Mouse (Mus musculus) limb, embryonic 15.5 days (tissue): ENCODE measurements around the gene Uri1. TPM values are rescaled to one million over a fixed set of nuclear protein-coding genes. Genes with fewer than 3 reads are reported as not detected.

Experiments
- ATAC-seq: fragments of 200-750 bp; cut with Nextera tagmentation; 2 replicates; pipeline ENCODE4 v1.8.0; 2017; ENCODE audit warnings: low read depth, moderate TSS enrichment; ENCODE audit not compliant: insufficient number of reproducible peaks, low FRiP score, low TSS enrichment
- H3K27ac ChIP-seq: fragments of 300-500 bp; sonication (generic); 2 replicates; pipeline ENCODE4 v1.5.1; 2015; ENCODE audit warnings: moderate library complexity, mild to moderate bottlenecking, inconsistent platforms
- H3K27me3 ChIP-seq: fragments of 300-500 bp; sonication (generic); 2 replicates; pipeline ENCODE4 v1.6.1; 2015; ENCODE audit warnings: inconsistent platforms
- H3K36me3 ChIP-seq: fragments of 300-500 bp; sonication (generic); 2 replicates; pipeline ENCODE4 v1.6.1; 2015; ENCODE audit warnings: inconsistent platforms
- H3K4me1 ChIP-seq: fragments of 300-500 bp; sonication (generic); 2 replicates; pipeline ENCODE4 v1.6.1; 2015; ENCODE audit warnings: inconsistent platforms
- H3K4me2 ChIP-seq: fragments of 300-500 bp; sonication (generic); 2 replicates; pipeline ENCODE4 v1.6.1; 2015; ENCODE audit warnings: mild to moderate bottlenecking, inconsistent platforms
- H3K4me3 ChIP-seq: fragments of 300-500 bp; sonication (generic); 2 replicates; pipeline ENCODE4 v1.5.1; 2015; ENCODE audit warnings: mild to moderate bottlenecking, inconsistent platforms
- H3K9ac ChIP-seq: fragments of 300-500 bp; sonication (generic); 2 replicates; pipeline ENCODE4 v1.6.1; 2015; ENCODE audit warnings: inconsistent platforms
- H3K9me3 ChIP-seq: fragments of 300-500 bp; sonication (generic); 2 replicates; pipeline ENCODE4 v1.6.1; 2016; ENCODE audit warnings: inconsistent platforms
- WGBS: fragments of 180-500 bp; shearing (Covaris S2); methylation state at CpG from one replicate; pipeline ENCODE4 v1.1.7; 2015; 5-methylcytosine and 5-hydroxymethylcytosine counted together
- polyA plus RNA-seq: library from polyadenylated mRNA; unstranded; fragments of >200 nt; fragmentation: Nextera tagmentation; extraction: Ambion mirVana; gene quantifications from 2 replicates; pipeline ENCODE4 v1.2.1, GENCODE M21; 2015

Uri1 gene
- polyA plus RNA-seq, 1 experiment from 2014 or later: 35.7 TPM

GRCm38 (mm10) chr7:37951841-37952240 is 71.5 kb downstream of the Uri1 start:
- Histone ChIP-seq H3K27me3 (no peaks in the 10 kb centered on the region), H3K27ac (no peak overlapping the region), H3K9me3 (no peaks in the 10 kb centered on the region), H3K4me2 (no peak overlapping the region), H3K9ac (no peak overlapping the region), H3K4me3 (no peak overlapping the region), H3K36me3 (peaks cover 9% of the 10 kb centered on the region), H3K4me1 (no peaks in the 10 kb centered on the region)
- no peak for ATAC-seq
- WGBS: 81% methylated on average over 9 of the region's 9 CpGs

GRCm38 (mm10) chr7:37936459-37936858 is 86.9 kb downstream of the Uri1 start:
- no peaks in the 10 kb centered on the region for H3K9me3 ChIP-seq
- H3K27me3 ChIP-seq: no peaks in the 10 kb centered on the region
- no peak overlapping the region for H3K4me3 ChIP-seq
- no peak overlapping the region for H3K4me2 ChIP-seq
- 76% methylated on average over 8 of the region's 8 CpGs for WGBS
- no peak for ATAC-seq
- H3K9ac ChIP-seq: no peak overlapping the region
- H3K36me3 ChIP-seq: peaks cover 6% of the 10 kb centered on the region; the same call in 1 of the 2 replicates
- H3K4me1 ChIP-seq: 0 out of 2 replicates have a peak, but pooled peaks cover 6% of the 10 kb centered on the region
- H3K27ac ChIP-seq: no peak overlapping the region

DNA sequence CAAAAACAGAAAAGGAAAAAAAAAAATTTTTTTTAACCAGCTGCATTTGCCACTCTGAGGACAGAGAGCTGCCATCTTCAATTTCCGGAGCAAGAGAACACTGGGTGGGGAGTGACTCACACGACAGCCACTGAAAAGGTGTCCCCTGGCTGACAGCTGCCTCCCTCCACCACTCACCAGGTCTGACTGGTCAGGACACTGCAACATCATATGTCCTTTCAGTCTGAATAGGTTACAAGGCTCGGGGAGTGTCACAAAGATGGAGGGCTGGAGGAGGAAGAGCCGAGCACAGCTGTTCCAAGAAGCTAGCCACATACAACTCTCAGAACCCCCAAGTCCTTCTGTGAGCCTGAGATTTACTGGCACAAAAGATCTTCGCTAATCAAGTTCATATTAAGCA is 87.6 kb downstream of the Uri1 start:
- H3K4me2 ChIP-seq: no peak overlapping the region
- no peaks in the 10 kb centered on the region for H3K27me3 ChIP-seq
- H3K9ac ChIP-seq: no peak overlapping the region
- no peaks in the 10 kb centered on the region for H3K9me3 ChIP-seq
- H3K36me3 ChIP-seq: peaks cover 6% of the 10 kb centered on the region; the same call in 1 of the 2 replicates
- no peak overlapping the region for H3K4me3 ChIP-seq
- H3K27ac ChIP-seq: no peak overlapping the region
- H3K4me1 ChIP-seq: 0 out of 2 replicates have a peak, but pooled peaks cover 8% of the 10 kb centered on the region
- 62% methylated on average over 5 of the region's 5 CpGs for WGBS
- no peak for ATAC-seq

DNA sequence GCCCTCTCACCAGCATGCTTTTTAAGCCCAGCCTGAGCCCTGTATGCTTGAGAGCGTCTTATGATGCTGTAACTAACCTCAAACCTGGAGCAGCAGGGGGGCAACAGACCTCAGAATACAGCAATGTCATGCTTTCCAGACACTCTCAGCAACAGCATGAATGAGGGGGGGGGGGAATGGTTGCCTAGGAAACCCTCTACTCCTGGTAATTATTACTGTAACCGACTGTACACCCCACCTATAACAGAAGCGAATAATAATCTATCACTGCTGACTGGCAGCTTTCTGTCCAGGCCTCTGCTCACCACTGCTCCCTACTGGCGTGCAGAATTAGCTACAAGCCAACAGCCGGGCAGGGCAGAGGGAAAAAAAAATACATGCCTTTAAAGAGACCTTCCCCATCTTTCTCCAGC is 88.6 kb downstream of the Uri1 start:
- Histone ChIP-seq H3K4me2 (no peak overlapping the region), H3K9ac (no peak overlapping the region), H3K4me1 (peaks cover 10% of the 10 kb centered on the region; the same call in 1 of the 2 replicates), H3K36me3 (no peaks in the 10 kb centered on the region), H3K27ac (no peak overlapping the region), H3K27me3 (no peaks in the 10 kb centered on the region), H3K4me3 (no peak overlapping the region), H3K9me3 (no peaks in the 10 kb centered on the region)
- ATAC-seq: no peak
- 20% methylated on average over 5 of the region's 5 CpGs for WGBS

GRCm38 (mm10) chr7:37933754-37934308 is 89.5 kb downstream of the Uri1 start:
- H3K4me2 ChIP-seq: no peak overlapping the region
- no peaks in the 10 kb centered on the region for H3K27me3 ChIP-seq
- ATAC-seq: no peak
- WGBS: 49% methylated on average over 9 of the region's 9 CpGs
- H3K9me3 ChIP-seq: no peaks in the 10 kb centered on the region
- H3K4me1 ChIP-seq: peaks cover 10% of the 10 kb centered on the region; the same call in 1 of the 2 replicates
- no peak overlapping the region for H3K27ac ChIP-seq
- no peak overlapping the region for H3K9ac ChIP-seq
- no peaks in the 10 kb centered on the region for H3K36me3 ChIP-seq
- no peak overlapping the region for H3K4me3 ChIP-seq

DNA sequence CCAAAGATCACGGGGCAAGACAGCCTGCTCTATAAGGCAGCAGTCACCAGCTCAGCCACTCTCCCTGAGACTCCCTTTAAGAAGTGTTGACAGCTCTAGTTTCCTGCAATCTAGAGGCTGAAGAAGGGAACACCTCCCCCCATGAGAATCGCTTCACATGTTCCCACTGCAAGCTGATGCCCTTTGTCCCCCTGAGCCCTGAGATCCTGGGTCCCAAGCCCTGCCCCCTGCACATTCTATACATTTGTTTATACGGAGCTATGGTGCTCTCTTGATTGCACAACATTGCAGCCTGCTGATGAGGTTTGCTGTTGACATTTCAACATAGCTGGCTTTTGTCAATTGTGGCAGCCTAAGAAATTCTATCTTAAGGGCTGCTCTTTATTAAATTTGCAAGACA is 91.7 kb downstream of the Uri1 start:
- Histone ChIP-seq H3K27me3 (no peaks in the 10 kb centered on the region), H3K9me3 (no peaks in the 10 kb centered on the region), H3K4me1 (peaks cover 10% of the 10 kb centered on the region; the same call in 1 of the 2 replicates), H3K9ac (no peak overlapping the region), H3K4me2 (no peak overlapping the region), H3K4me3 (no peak overlapping the region), H3K27ac (no peak overlapping the region), H3K36me3 (no peaks in the 10 kb centered on the region)
- no peak for ATAC-seq
- 37% methylated on average over 3 of the region's 3 CpGs for WGBS

DNA sequence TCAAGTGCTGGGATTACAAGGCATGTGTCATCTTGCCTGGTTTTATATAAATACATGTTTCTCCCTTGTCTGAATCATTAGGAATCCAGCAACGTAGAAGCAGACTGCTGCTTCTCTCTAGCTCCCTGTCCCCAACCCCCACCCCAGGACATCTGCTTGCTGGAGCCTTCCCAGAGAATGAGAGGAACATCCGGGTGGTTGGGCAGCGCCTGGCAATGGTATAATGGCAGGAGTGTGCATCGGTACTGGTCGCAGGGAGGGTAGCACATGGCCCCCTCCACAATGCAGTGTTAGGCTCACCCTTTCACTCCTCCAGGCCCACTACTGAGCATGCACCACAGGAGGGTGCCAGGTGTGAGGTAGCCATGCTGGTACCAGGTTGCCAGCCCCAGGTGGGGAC is 93.6 kb downstream of the Uri1 start:
- Histone ChIP-seq H3K4me2 (no peak overlapping the region), H3K4me1 (peaks cover 10% of the 10 kb centered on the region; the same call in 1 of the 2 replicates), H3K9ac (no peak overlapping the region), H3K4me3 (no peak overlapping the region), H3K9me3 (no peaks in the 10 kb centered on the region), H3K36me3 (no peaks in the 10 kb centered on the region), H3K27me3 (no peaks in the 10 kb centered on the region), H3K27ac (no peak overlapping the region)
- ATAC-seq: no peak
- WGBS: 56% methylated on average over 5 of the region's 5 CpGs

GRCm38 (mm10) chr7:37922999-37923398 is 100.4 kb downstream of the Uri1 start:
- no peaks in the 10 kb centered on the region for H3K9me3 ChIP-seq
- no peaks in the 10 kb centered on the region for H3K27me3 ChIP-seq
- no peak overlapping the region for H3K27ac ChIP-seq
- H3K36me3 ChIP-seq: no peaks in the 10 kb centered on the region
- H3K4me2 ChIP-seq: no peak overlapping the region
- ATAC-seq: no peak
- no peak overlapping the region for H3K9ac ChIP-seq
- WGBS: 73% methylated on average over 4 of the region's 4 CpGs
- no peaks in the 10 kb centered on the region for H3K4me1 ChIP-seq
- H3K4me3 ChIP-seq: no peak overlapping the region

DNA sequence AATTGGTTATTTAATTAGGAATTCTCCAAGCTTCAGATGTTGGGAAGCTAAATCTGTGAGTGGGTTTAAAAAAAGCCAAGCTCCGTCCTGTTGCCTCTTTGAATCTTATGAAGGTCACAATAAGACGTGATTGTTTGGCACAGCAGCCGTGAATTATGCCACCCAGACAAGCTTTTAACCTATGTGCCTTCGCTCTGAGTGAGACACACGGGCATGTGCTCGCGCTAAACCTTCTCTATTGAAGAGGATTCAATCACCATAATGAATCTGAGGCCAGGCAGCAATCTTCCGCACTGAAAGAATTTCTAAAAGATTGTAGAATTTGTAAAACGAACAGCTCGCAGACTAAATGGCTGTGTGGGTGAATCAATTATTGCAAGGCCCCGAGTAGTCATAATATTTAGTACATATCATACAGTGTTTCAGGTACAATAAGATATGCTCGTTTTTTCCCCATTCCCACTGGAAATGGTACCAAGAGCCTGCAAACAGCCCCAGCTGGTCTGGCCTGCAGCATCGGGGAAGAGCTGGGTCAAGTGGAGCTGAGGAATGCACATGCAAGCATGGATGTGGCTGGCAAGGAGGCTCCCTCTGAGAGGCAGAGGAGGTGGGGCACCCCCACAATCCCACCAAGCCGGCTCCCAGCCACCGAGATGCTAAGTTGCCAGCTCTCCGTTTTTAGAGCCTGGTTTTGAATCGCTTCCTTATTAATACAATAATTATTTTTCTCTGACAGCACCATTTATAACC is 101.5 kb downstream of the Uri1 start:
- H3K27me3 ChIP-seq: no peaks in the 10 kb centered on the region
- 80% methylated on average over 17 of the region's 17 CpGs for WGBS

GRCm38 (mm10) chr7:37918926-37919325 is 104.4 kb downstream of the Uri1 start:
- no peak for ATAC-seq
- H3K36me3 ChIP-seq: no peaks in the 10 kb centered on the region
- 53% methylated on average over 10 of the region's 10 CpGs for WGBS

More for the DNA sequence above, 101.5 kb downstream of the Uri1 start:
- Histone ChIP-seq H3K9ac (no peak overlapping the region), H3K4me3 (no peak overlapping the region), H3K9me3 (no peaks in the 10 kb centered on the region), H3K27ac (no peak overlapping the region), H3K4me2 (no peak overlapping the region), H3K4me1 (no peaks in the 10 kb centered on the region; the same call in 1 of the 2 replicates), H3K36me3 (no peaks in the 10 kb centered on the region)
- no peak for ATAC-seq

DNA sequence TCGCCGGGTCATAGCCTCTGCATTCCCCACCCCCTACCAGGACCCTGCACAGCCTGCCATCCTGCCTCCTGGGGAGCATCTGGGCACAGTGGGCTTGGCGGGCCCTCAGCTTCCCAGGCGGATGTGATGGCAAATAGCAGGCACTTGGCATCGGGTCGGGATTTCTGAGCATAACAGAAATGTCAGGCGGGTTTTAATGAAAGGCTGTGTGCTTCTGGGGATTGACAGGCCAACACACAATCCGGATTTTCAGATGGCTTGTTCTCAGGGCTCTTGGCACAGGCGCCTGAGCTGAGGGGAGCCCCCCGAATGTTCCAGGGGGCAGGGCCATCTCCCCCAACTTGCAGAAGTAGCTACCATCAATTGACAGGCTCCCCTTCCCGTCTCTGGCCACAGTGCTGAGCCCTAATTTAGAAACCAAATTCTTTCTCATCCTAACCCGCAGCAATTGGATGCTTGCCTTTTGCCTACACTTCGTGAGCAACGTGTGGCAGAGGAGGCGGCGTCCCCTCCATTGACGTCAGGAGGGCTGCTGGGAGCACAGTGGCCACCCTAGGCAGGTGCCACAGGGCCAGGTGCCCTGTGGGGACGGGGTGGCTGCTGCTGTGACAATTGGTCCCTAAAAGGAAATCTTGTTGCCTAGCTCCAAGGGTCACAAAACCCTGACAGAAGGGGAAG is 106.5 kb downstream of the Uri1 start:
- H3K4me3 ChIP-seq: no peak overlapping the region
- H3K4me2 ChIP-seq: no peak overlapping the region
- no peaks in the 10 kb centered on the region for H3K27me3 ChIP-seq
- no peak overlapping the region for H3K9ac ChIP-seq
- H3K27ac ChIP-seq: no peak overlapping the region
- H3K4me1 ChIP-seq: peaks cover 2% of the 10 kb centered on the region; the same call in 1 of the 2 replicates
- ATAC-seq: no peak
- no peaks in the 10 kb centered on the region for H3K36me3 ChIP-seq
- 55% methylated on average over 18 of the region's 18 CpGs for WGBS
- H3K9me3 ChIP-seq: no peaks in the 10 kb centered on the region

More at GRCm38 (mm10) chr7:37918926-37919325, 104.4 kb downstream of the Uri1 start:
- Histone ChIP-seq H3K4me1 (no peaks in the 10 kb centered on the region; the same call in 1 of the 2 replicates), H3K4me2 (no peak overlapping the region), H3K9me3 (no peaks in the 10 kb centered on the region), H3K4me3 (no peak overlapping the region), H3K27ac (no peak overlapping the region), H3K9ac (no peak overlapping the region), H3K27me3 (no peaks in the 10 kb centered on the region)

- 28% methylated on average over 3 of the region's 3 CpGs for WGBS
- H3K9ac ChIP-seq: no peak overlapping the region
- H3K27me3 ChIP-seq: no peaks in the 10 kb centered on the region
- peaks cover 15% of the 10 kb centered on the region for H3K4me1 ChIP-seq
- no peaks in the 10 kb centered on the region for H3K9me3 ChIP-seq
- H3K27ac ChIP-seq: no peak overlapping the region
- H3K4me3 ChIP-seq: no peak overlapping the region
- no peak for ATAC-seq
- no peak overlapping the region for H3K4me2 ChIP-seq
- H3K36me3 ChIP-seq: no peaks in the 10 kb centered on the region
These were observed 111.6 kb downstream of the Uri1 start for GRCm38 (mm10) chr7:37911802-37912122.
